Mouse (Mus musculus) heart, embryonic 13.5 days (tissue): ENCODE measurements at regions not wholly inside any gene's neighbourhood (a gene's known extent, or its start where the extent isn't known, plus 50 kb on each side); places are given as distances from the start of the nearest gene placed in this dataset.

Source experiments
- ATAC-seq: fragments of 200-750 bp; cut with Nextera tagmentation; 2 replicates; pipeline ENCODE4 v1.8.0; 2017; ENCODE audit warnings: moderate TSS enrichment; ENCODE audit not compliant: insufficient number of reproducible peaks, low FRiP score, low TSS enrichment; ENCODE audit errors: extremely low read depth
- H3K27ac ChIP-seq: fragments of 300-500 bp; sonication (generic); replicated peaks from 2 replicates; pipeline ENCODE4 v1.5.1; 2015; ENCODE audit warnings: moderate library complexity, mild to moderate bottlenecking, inconsistent platforms
- H3K27me3 ChIP-seq: fragments of 300-500 bp; sonication (generic); replicated peaks from 2 replicates; pipeline ENCODE4 v1.6.1; 2015; ENCODE audit warnings: mild to moderate bottlenecking, inconsistent platforms
- H3K36me3 ChIP-seq: fragments of 300-500 bp; sonication (generic); 2 replicates; pipeline ENCODE4 v1.6.1; 2015; ENCODE audit warnings: mild to moderate bottlenecking, inconsistent platforms
- H3K4me1 ChIP-seq: fragments of 300-500 bp; sonication (generic); 2 replicates; pipeline ENCODE4 v1.6.1; 2015; ENCODE audit warnings: inconsistent platforms
- H3K4me2 ChIP-seq: fragments of 300-500 bp; sonication (generic); 2 replicates; pipeline ENCODE4 v1.6.1; 2015; ENCODE audit warnings: inconsistent platforms, mild to moderate bottlenecking, moderate library complexity
- H3K4me3 ChIP-seq: fragments of 300-500 bp; sonication (generic); 2 replicates; pipeline ENCODE4 v1.5.1; 2015; ENCODE audit warnings: moderate library complexity, mild to moderate bottlenecking, inconsistent platforms
- H3K9ac ChIP-seq: fragments of 300-500 bp; sonication (generic); 2 replicates; pipeline ENCODE4 v1.6.1; 2015; ENCODE audit warnings: inconsistent platforms, mild to moderate bottlenecking, moderate library complexity
- H3K9me3 ChIP-seq: fragments of 300-500 bp; sonication (generic); 2 replicates; pipeline ENCODE4 v1.6.1; 2016; ENCODE audit warnings: inconsistent platforms
- WGBS: fragments of 180-500 bp; shearing (Covaris S2); methylation state at CpG from one replicate; pipeline ENCODE4 v1.1.7; 2015; ENCODE audit warnings: mixed read lengths; 5-methylcytosine and 5-hydroxymethylcytosine counted together

DNA sequence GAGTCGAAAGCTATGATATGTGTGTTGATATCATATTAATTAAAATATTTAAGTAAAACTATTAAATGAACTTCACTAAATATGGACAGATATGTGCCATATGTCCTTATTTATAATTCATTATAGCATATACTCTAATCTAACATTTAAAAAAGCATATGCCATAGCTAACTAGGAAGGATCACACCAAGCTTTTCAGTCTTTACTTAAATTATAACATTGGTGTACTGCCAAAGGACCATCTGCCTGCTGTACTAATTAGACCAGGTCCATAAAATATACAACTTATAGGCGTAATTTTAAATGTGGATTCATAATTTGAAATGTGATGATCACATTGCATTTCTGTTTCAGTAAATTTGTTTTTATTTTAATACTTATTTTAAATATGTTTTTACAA is 651.9 kb upstream of the Klhl1 start:
- no peaks in the 10 kb centered on the region for H3K27me3 ChIP-seq
- no peak for ATAC-seq
- H3K4me3 ChIP-seq, result no peak overlapping the region
- H3K9me3 ChIP-seq, result no peaks in the 10 kb centered on the region
- 66% methylated on average over 2 of the region's 2 CpGs for WGBS
- H3K9ac ChIP-seq, result no peak overlapping the region
- no peaks in the 10 kb centered on the region for H3K4me1 ChIP-seq
- H3K27ac ChIP-seq, result no peak overlapping the region
- H3K36me3 ChIP-seq, result no peaks in the 10 kb centered on the region
- H3K4me2 ChIP-seq, result no peak overlapping the region

DNA sequence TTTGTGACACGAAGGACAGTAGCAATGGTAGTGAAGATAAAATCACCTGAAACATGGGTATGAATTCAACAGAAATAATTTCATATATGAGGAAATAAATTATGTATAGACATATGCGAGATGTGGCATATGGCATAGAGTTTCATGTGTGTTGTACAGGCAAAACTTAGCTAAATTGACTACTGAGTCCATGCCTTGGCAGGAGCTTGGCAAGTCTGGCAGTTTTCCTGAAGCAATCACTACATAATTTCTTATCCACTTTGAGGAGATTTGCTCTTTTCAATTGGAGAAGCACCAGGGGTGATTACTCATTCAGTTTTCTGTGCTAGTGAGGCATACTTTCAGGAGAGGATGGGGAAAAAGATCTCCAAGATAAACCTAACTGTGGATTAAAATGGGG is 646.9 kb upstream of the Klhl1 start:
- 83% methylated on average over 2 of the region's 2 CpGs for WGBS
- Histone ChIP-seq H3K4me2 (no peak overlapping the region), H3K36me3 (no peaks in the 10 kb centered on the region), H3K4me1 (no peaks in the 10 kb centered on the region), H3K4me3 (no peak overlapping the region), H3K27ac (no peak overlapping the region), H3K9me3 (no peaks in the 10 kb centered on the region), H3K27me3 (no peaks in the 10 kb centered on the region), H3K9ac (no peak overlapping the region)
- no peak for ATAC-seq

DNA sequence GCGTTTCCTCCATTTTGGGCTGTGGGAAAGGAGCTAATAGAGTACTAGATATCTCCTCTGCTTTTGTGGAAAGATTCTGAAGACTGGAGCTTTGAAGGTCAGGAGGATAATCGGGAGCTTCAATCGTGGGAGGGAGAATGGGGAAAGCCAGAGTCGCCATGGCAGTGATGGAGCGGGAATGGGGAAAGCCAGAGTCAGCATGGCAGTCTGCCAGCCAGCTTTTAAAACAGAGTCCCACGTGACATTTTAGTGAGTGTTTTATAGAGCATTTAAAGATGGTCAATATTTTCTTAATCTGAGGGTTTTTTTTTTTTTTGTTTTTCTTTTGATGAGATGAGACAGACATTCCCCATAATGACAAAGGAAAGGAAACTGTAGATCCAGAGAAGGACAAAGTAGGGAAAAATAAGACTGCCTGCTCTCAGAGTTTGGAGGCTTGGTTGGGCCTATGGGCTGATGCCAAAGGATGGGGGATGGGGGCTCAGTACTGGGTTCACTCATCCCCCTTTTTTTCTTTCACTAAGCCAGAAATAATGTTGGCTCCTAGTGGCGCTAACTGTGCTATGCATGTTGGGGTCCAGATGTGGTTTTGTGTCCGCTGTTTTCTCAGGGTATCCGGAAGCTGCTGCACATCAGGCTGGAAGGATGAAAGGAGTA is 630.2 kb upstream of the Klhl1 start:
- H3K36me3 ChIP-seq, result no peaks in the 10 kb centered on the region
- 75% methylated on average over 9 of the region's 9 CpGs for WGBS
- H3K9ac ChIP-seq, result no peak overlapping the region
- no peak overlapping the region for H3K27ac ChIP-seq
- no peaks in the 10 kb centered on the region for H3K4me1 ChIP-seq
- ATAC-seq, result no peak
- H3K27me3 ChIP-seq, result no peaks in the 10 kb centered on the region
- no peaks in the 10 kb centered on the region for H3K9me3 ChIP-seq
- no peak overlapping the region for H3K4me3 ChIP-seq
- no peak overlapping the region for H3K4me2 ChIP-seq

DNA sequence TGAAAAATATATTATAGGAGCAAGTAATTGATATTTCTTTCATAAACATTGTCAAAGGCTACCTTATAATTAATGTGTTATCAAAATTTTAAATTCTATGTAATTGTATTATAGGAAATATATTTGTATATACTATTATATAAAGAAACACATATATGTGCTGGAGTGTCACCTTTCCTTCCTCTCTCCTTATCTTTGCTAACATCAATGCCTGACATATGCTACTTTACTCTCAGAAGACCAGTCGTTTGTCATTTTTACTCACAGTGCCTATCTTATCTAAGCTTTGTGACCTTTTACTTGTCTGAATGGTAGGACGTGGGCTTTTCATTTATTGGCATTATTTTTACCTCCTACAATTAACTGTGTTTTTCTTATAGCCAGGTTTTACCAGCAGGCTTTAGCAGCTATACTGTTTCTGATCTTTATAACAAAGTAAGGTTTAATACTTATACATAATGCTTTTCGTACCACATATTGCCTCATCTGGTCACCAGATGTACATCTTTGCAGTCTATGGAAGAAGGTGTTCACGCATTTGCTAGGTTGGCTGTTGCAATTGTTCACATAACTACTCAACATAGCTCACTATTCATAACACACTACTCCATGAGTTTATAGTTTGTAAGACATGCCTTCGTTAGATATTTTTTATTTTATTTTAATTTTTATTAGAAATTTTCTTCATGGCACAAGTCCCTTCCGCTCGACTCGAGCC is 597.2 kb upstream of the Klhl1 start:
- Histone ChIP-seq H3K4me2 (no peak overlapping the region), H3K27me3 (no peaks in the 10 kb centered on the region), H3K4me3 (no peak overlapping the region), H3K9me3 (no peaks in the 10 kb centered on the region), H3K9ac (no peak overlapping the region), H3K36me3 (no peaks in the 10 kb centered on the region), H3K4me1 (no peaks in the 10 kb centered on the region), H3K27ac (no peak overlapping the region)
- no peak for ATAC-seq
- 74% methylated on average over 8 of the region's 8 CpGs for WGBS

DNA sequence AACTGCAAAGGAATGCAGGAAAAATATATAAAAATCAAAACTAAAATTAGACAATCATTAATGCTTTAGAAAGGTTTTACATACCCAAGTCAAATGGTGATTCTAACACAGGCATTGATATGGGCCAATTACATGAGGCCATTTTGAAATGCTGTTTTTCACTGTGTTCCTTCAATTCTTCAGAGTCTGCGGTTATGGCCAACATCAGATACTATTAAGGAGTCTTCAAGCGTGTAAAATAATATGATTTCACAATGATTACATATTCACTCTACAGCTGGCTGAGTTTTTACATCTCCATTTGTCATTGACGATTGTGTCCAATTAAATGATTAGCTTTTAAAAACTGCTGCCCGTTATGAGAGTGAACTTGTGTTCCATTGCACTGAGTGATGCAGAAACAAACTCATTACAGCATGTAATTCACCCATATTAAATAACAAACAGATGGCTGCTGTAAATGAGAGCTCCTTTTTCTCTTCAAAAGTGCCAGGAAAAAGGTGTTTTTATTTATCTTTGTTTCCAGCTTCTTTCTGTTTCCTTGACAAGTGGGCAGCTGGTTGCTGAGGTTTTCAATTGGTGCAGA is 582.3 kb upstream of the Klhl1 start:
- no peak for ATAC-seq
- no peaks in the 10 kb centered on the region for H3K27me3 ChIP-seq
- no peak overlapping the region for H3K9ac ChIP-seq
- WGBS, result 81% methylated on average over 4 of the region's 4 CpGs
- H3K27ac ChIP-seq, result no peak overlapping the region
- no peaks in the 10 kb centered on the region for H3K36me3 ChIP-seq
- no peaks in the 10 kb centered on the region for H3K4me1 ChIP-seq
- H3K4me3 ChIP-seq, result no peak overlapping the region
- no peak overlapping the region for H3K4me2 ChIP-seq
- no peaks in the 10 kb centered on the region for H3K9me3 ChIP-seq

DNA sequence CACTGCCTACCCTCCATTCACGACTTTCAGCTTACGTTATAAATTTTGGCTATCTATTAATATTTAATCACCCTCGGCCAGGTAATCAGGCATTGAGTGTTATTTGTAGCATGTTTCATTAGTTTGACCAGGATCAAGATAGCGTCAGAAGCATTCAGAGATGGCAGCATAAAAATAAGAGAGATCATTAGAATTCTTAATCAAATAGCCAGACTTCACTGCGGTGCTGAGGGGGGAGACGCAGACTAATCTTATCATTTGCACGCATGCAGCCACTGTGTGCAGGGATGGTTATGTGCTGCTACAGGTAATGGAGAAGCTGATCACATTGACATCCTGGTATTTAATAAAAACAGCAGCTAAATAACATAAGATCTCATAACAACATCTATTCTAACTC is 574.5 kb upstream of the Klhl1 start:
- Histone ChIP-seq H3K4me1 (no peaks in the 10 kb centered on the region), H3K9ac (no peak overlapping the region), H3K4me3 (no peak overlapping the region), H3K27ac (no peak overlapping the region), H3K27me3 (no peaks in the 10 kb centered on the region), H3K4me2 (no peak overlapping the region), H3K9me3 (no peaks in the 10 kb centered on the region), H3K36me3 (no peaks in the 10 kb centered on the region)
- 77% methylated on average over 7 of the region's 7 CpGs for WGBS
- no peak for ATAC-seq

DNA sequence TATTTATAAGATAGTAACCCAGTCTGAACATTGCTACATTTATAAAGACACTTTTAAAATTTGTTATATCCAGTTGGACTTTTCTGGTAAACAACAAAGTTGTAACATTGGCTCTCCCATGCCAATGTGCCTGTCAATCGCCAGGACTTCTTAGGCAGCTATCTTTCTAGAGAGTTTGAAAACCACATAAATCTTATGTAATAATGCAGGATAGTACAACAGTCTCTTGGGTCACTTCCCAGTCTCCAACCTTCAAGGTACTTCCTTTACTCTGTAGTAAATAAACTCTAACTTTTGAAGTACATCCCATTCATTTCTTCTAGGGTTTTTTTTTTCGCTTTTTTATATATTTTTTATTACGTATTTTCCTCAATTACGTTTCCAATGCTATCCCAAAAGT is 570.0 kb upstream of the Klhl1 start:
- Histone ChIP-seq H3K27me3 (no peaks in the 10 kb centered on the region), H3K4me3 (no peak overlapping the region), H3K9me3 (no peaks in the 10 kb centered on the region), H3K4me2 (no peak overlapping the region), H3K9ac (no peak overlapping the region), H3K4me1 (no peaks in the 10 kb centered on the region), H3K36me3 (no peaks in the 10 kb centered on the region), H3K27ac (no peak overlapping the region)
- WGBS, result 68% methylated on average over 4 of the region's 4 CpGs
- no peak for ATAC-seq

DNA sequence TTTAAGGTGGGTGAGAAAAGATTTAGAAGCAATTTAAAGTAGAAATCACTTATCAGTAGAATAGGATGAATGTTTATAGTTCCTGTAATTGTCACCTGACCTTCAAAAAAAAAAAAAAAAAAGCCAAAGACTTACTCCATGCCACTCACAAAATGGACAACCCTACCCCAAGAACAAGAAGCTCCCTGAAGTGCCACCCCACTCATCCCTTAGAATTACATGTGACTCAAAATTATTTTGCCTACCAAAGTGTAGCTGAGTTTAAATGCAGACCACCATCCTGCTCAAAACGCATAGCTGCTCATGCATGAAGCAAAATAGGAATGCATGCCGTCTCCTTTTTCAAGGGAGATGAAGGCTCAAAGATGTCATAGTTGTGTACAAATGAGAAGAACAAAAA is 568.4 kb upstream of the Klhl1 start:
- WGBS, result 61% methylated on average over 2 of the region's 2 CpGs
- Histone ChIP-seq H3K36me3 (no peaks in the 10 kb centered on the region), H3K4me1 (no peaks in the 10 kb centered on the region), H3K4me2 (no peak overlapping the region), H3K27me3 (no peaks in the 10 kb centered on the region), H3K9me3 (no peaks in the 10 kb centered on the region), H3K4me3 (no peak overlapping the region), H3K9ac (no peak overlapping the region), H3K27ac (no peak overlapping the region)
- no peak for ATAC-seq

DNA sequence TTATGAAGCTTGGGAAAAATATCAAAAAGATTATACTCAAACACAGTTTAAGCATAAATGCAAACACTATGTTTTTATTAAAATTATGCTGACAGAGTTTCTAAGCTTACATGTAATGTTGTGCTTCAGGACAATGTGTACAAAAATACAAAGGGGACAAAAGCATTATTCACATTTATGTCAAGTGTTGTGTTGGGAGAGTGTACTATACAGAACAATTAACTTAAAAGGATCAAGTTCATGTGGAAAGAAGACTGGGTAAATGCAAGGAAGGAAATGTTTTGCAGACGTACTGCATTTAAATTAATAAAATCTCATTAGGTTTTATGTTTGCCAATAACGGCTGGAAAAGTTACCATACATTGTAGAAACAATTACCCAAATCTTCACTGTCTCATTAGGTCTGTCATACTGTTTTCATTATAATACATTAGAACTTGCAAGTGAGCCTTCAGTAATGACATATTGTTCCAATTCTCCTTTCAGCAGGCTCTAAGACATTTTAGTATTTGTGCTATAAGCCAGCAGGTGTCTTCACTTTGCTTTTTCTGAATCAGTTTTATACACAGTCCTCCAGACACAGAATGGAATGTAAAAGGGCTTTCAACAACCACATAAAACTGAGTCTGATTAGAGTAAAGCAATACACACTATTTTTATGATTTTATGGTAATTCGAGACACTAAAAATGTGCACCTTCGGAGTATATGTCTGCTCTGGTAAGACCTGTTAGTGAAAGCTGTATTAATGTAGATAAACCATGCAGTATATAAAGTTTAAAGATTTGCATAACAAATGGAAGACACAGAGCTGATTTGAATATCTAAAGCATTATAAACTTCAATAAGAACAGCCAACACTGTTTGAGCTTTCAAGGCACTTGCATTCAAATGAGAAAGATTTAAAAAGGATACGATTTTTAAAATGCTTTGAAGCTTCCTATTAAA is 567.7 kb upstream of the Klhl1 start:
- Histone ChIP-seq H3K27me3 (no peaks in the 10 kb centered on the region), H3K4me3 (no peak overlapping the region), H3K9ac (no peak overlapping the region), H3K36me3 (no peaks in the 10 kb centered on the region), H3K4me1 (no peaks in the 10 kb centered on the region), H3K27ac (no peak overlapping the region), H3K4me2 (no peak overlapping the region), H3K9me3 (no peaks in the 10 kb centered on the region)
- WGBS, result 68% methylated on average over 5 of the region's 5 CpGs
- no peak for ATAC-seq

DNA sequence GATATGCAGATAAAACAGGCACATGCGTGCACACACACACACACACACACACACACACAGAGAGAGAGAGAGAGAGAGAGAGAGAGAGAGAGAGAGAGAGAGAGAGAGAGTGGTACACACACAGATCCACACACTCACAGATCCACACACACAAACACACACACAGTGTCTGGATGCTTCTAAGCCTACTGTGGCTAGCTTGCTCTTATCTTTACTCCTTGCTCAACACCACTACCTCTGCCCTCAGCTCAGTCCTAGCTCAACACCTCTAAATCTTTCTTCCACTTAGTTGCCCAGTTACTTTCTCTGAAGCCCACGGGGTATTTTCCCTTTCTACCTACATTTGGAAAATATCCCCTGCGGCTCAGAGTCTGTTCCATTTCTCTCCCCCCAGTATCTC is 555.9 kb upstream of the Klhl1 start:
- H3K27ac ChIP-seq, result no peak overlapping the region
- no peak overlapping the region for H3K9ac ChIP-seq
- no peaks in the 10 kb centered on the region for H3K9me3 ChIP-seq
- no peaks in the 10 kb centered on the region for H3K27me3 ChIP-seq
- ATAC-seq, result no peak
- 70% methylated on average over 3 of the region's 3 CpGs for WGBS
- no peak overlapping the region for H3K4me3 ChIP-seq
- no peaks in the 10 kb centered on the region; the same call in 1 of the 2 replicates for H3K4me1 ChIP-seq
- H3K4me2 ChIP-seq, result no peak overlapping the region
- no peaks in the 10 kb centered on the region for H3K36me3 ChIP-seq

DNA sequence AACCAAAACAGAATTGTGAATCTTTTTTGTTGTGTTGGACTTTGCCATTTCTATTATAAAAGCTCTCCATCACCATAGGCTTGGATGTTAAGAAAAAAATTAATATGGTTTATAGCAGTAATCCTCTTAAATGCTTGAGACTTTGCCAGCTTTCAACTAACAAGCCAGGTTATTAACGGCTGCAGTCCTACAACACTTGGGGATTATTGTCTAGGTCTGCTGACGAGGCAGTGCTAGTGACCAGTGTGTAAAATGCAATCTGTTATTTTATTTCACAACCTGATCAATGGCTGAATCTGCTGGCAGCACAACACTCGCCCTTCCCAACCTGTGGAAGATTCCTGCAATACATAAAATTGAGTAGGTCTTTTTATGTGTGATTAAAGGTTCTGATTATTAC is 549.9 kb upstream of the Klhl1 start:
- H3K27me3 ChIP-seq, result no peaks in the 10 kb centered on the region
- H3K9me3 ChIP-seq, result no peaks in the 10 kb centered on the region
- ATAC-seq, result no peak
- H3K4me2 ChIP-seq, result no peak overlapping the region
- H3K4me1 ChIP-seq, result no peaks in the 10 kb centered on the region; the same call in 1 of the 2 replicates
- H3K4me3 ChIP-seq, result no peak overlapping the region
- no peaks in the 10 kb centered on the region for H3K36me3 ChIP-seq
- no peak overlapping the region for H3K9ac ChIP-seq
- WGBS, result 57% methylated on average over 3 of the region's 3 CpGs
- no peak overlapping the region for H3K27ac ChIP-seq
